Mouse (Mus musculus): ENCODE data around the gene Lipt1. TPM values are rescaled to one million over a fixed set of nuclear protein-coding genes. Genes with fewer than 3 reads are reported as not detected.

The Lipt1 gene
- polyA plus RNA-seq, 1 experiment from 2014 or later, result 7.9 TPM

DNA sequence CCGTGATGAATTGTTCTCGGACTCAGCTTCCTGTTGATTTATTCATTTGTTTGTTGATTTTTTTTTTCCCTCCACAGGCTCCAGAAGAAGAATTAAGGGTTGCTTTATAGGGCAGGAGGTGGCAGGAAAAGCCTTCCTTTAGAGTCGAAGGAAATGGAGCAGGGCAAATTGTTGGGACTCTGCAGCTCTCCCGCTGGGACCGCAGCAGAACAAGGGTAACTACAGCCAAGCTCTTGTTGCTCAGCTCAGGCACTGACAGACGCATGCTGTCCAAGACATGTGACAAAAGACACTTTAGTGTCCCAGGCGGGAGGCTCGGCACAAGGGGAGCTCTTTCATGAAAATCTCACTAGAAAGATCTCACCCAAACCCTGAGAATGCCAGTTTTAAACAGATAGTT lies 51.0 kb downstream of the Lipt1 start:
- H3K27me3 ChIP-seq (ENCODE audit: control insufficient read depth, insufficient read depth, low read length), result no peaks in the 10 kb centered on the region
- no peak overlapping the region for H3K4me3 ChIP-seq (replicated peaks; ENCODE audit: low read length)
- H3K4me2 ChIP-seq (replicated peaks), result no peak overlapping the region
- ATAC-seq (ENCODE audit: low FRiP score) (no peak), DNase-seq (ENCODE audit: low spot score) (no peak)
- H3K9ac ChIP-seq, result no peak overlapping the region
- H3K36me3 ChIP-seq (replicated peaks; ENCODE audit: control insufficient read depth, insufficient read depth), result no peaks in the 10 kb centered on the region
- WGBS, result 55% methylated on average over 8 of the region's 8 CpGs
- no peaks in the 10 kb centered on the region for H3K4me1 ChIP-seq (replicated peaks; ENCODE audit: control insufficient read depth, insufficient read depth, low read length)
- H3K9me3 ChIP-seq (ENCODE audit: control insufficient read depth, low read length), result no peaks in the 10 kb centered on the region
- no peak overlapping the region for H3K27ac ChIP-seq

Other genes starting within 250 kb of the Lipt1 start
- 2.5 and 3.4 TPM in 2 replicates for gene 2010300C02Rik, start 151.7 kb upstream of the Lipt1 start, polyA plus RNA-seq (2014; fragmentation: Nextera tagmentation; extraction: Ambion mirVana)
- 14.4 and 14.9 TPM in 2 replicates for gene Tsga10, start 5.3 kb upstream of the Lipt1 start, polyA plus RNA-seq (2014; fragmentation: Nextera tagmentation; extraction: Ambion mirVana)
- gene Mitd1, start 18.7 kb downstream of the Lipt1 start, polyA plus RNA-seq (2014; fragmentation: Nextera tagmentation; extraction: Ambion mirVana), result 12.5 and 13.7 TPM in 2 replicates
- gene Mrpl30, start 18.7 kb downstream of the Lipt1 start, polyA plus RNA-seq (2014; fragmentation: Nextera tagmentation; extraction: Ambion mirVana), result 259 and 310 TPM in 2 replicates
- not detected in 2 replicates for gene Lyg2, start 44.8 kb downstream of the Lipt1 start, polyA plus RNA-seq (2014; fragmentation: Nextera tagmentation; extraction: Ambion mirVana)
- not detected in 2 replicates for gene Lyg1, start 86.0 kb downstream of the Lipt1 start, polyA plus RNA-seq (2014; fragmentation: Nextera tagmentation; extraction: Ambion mirVana)
- 129 and 144 TPM in 2 replicates for gene Txndc9, start 126.2 kb downstream of the Lipt1 start, polyA plus RNA-seq (2014; fragmentation: Nextera tagmentation; extraction: Ambion mirVana)
- gene Eif5b, start 126.3 kb downstream of the Lipt1 start, polyA plus RNA-seq (2014; fragmentation: Nextera tagmentation; extraction: Ambion mirVana), result 18.7 and 19.6 TPM in 2 replicates